Mouse (Mus musculus): ENCODE measurements around the gene Capn2. TPM values are rescaled to one million over a fixed set of nuclear protein-coding genes. Genes with fewer than 3 reads are reported as not detected.

Gene Capn2
- total and polyA plus RNA-seq, 2 experiments from 2014 or later = 67.5 to 76.3 TPM

DNA sequence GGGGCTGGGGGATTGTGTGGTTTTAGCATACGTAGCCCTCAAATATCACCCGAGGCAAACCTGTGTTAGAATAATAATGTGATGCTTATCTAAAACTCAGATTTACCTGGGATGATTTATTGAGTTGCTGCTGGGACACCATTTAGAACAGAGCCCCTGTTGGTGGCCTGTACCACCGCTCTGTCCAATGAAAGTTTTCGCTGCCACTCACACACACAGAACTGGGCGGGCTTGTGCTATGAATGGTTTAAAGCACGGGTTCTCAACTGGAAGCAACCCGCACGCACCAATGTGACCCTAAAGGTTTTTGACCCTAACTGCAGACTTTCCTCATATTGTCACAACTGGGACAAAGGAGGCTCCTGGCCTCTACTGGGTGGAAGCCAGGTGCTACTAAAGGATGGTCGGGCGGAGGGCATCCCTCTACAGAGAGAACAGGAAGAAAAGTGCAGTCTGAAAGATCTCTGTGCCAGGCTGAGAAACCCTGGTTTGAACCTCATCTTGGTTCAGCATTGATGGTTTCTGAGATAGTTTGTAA, 804 bp upstream of the Capn2 start:
- no peak overlapping the region for H3K4me2 ChIP-seq (ENCODE audit: low read depth)
- 57% methylated on average over 10 of the region's 10 CpGs for WGBS

DNA sequence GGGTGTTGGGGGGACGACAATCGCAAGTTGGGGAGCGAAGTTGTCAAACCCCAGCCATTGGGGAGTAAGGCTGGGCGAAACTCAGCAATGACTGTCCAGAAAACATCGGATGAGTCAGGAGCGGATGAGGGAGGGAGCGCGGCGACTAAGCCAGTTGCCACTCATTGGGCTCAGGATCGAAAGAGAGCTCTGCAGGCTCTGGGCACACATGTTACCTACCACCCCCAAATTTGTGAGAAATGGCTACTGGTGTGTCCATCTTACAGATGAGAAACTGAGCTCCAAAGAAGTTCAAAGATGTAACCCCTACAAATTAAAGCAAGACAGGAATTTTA, 236 bp upstream of the Capn2 start:
- Histone ChIP-seq H3K9me3 (ENCODE audit: low read length) (no peaks in the 10 kb centered on the region), H3K9ac (peak overlapping the region; percentile 96), H3K36me3 (ENCODE audit: insufficient read depth) (no peaks in the 10 kb centered on the region; the same call in 1 of the 2 replicates), H3K4me2 (ENCODE audit: low read depth) (peak overlapping the region; percentile 88), H3K27me3 (ENCODE audit: insufficient read depth, low read length) (no peaks in the 10 kb centered on the region), H3K4me1 (ENCODE audit: insufficient read depth) (0 out of 2 replicates have a peak, but pooled peaks cover 11% of the 10 kb centered on the region), H3K4me3 (ENCODE audit: low read depth, low read length) (peak overlapping the region; percentile 69), H3K27ac (ENCODE audit: low read depth, low read length) (peak overlapping the region; percentile 88; the same call in 1 of the 2 replicates)
- ATAC-seq (no peak), DNase-seq (no peak)
- TF ChIP-seq CTCF (IDR thresholded peaks at IDR 0.05; ENCODE audit: low read depth) = no peak
- 0% methylated on average over 10 of the region's 10 CpGs for WGBS

More for the DNA sequence above, 804 bp upstream of the Capn2 start:
- H3K27ac ChIP-seq (ENCODE audit: low read depth, low read length) = no peak overlapping the region
- no peaks in the 10 kb centered on the region for H3K36me3 ChIP-seq (ENCODE audit: insufficient read depth)
- no peak for TF ChIP-seq CTCF (IDR thresholded peaks at IDR 0.05; ENCODE audit: low read depth)
- H3K27me3 ChIP-seq (ENCODE audit: insufficient read depth, low read length) = no peaks in the 10 kb centered on the region
- H3K9me3 ChIP-seq (ENCODE audit: low read length) = no peaks in the 10 kb centered on the region
- DNase-seq (no peak), ATAC-seq (no peak)
- H3K4me1 ChIP-seq (ENCODE audit: insufficient read depth) = 0 out of 2 replicates have a peak, but pooled peaks cover 11% of the 10 kb centered on the region
- H3K9ac ChIP-seq = no peak overlapping the region
- no peak overlapping the region for H3K4me3 ChIP-seq (ENCODE audit: low read depth, low read length)

DNA sequence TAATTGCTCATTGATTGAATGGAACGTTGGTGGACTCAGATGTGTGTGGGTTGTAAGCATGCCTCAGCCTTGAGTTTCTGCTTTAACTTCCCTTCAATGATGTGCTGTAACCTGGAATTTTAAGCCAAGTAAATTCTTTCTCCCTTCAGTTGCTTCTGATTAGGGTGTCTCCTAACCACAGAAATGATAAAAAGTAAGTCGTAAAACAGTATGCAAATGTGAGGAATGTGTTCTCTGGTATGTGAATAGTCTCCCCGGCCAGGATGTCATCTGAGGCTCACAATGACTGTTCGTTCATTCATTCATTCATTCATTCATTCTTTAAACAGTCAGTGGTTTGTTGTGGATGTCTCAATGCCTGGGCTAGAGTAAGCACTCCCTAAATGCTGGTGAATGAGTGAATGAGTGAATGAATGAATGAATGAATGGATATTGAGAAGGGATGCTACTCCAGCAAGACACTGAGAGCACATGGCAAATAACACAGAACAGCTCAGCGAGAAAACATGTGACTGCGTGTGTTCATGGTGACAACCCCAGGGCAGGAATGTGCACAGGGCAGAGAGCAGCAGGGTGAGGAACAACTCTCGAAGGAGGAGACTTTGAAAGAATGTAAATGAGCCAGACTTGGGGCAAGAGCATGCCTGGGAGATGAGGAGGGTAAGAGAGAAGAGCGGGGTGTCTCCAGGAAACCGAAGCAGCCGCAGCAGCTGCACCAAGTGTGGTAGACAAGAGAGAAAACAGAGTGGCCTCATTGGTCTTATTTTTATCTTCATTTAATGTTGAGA, 2.4 kb downstream of the Capn2 start:
- no peak for TF ChIP-seq CTCF (IDR thresholded peaks at IDR 0.05; ENCODE audit: low read depth)
- ATAC-seq = no peak
- no peaks in the 10 kb centered on the region for H3K27me3 ChIP-seq (ENCODE audit: insufficient read depth, low read length)
- WGBS = 87% methylated on average over 10 of the region's 10 CpGs
- peaks cover 23% of the 10 kb centered on the region for H3K36me3 ChIP-seq (ENCODE audit: insufficient read depth)
- no peaks in the 10 kb centered on the region for H3K9me3 ChIP-seq (ENCODE audit: low read length)
- DNase-seq = no peak
- 0 out of 2 replicates have a peak overlapping the region, but pooled peaks have one; percentile 88 for H3K4me2 ChIP-seq (ENCODE audit: low read depth)
- no peak overlapping the region for H3K4me3 ChIP-seq (ENCODE audit: low read depth, low read length)
- no peak overlapping the region for H3K27ac ChIP-seq (ENCODE audit: low read depth, low read length)
- 0 out of 2 replicates have a peak, but pooled peaks cover 11% of the 10 kb centered on the region for H3K4me1 ChIP-seq (ENCODE audit: insufficient read depth)
- no peak overlapping the region for H3K9ac ChIP-seq

DNA sequence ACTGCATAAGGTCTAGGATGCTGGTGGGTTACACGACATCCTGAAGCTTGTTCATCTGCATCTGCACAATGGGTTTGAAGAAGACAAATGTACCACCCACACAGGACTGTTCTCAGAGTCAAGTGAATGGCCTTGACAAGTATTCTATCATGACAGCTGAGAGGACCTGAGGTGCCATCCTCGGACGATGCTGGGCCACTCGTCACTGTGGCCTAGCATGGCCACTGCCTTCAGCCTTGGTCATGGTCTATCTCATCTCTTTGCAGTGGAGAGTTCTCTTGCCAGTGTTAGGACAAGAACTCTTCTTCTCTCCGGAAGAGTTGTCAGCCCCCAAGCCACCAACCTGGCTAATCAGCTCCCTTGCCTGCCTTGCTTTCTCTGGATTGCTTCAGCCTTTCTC, 3.7 kb downstream of the Capn2 start:
- TF ChIP-seq CTCF (IDR thresholded peaks at IDR 0.05; ENCODE audit: low read depth) = no peak
- Histone ChIP-seq H3K9me3 (ENCODE audit: low read length) (no peaks in the 10 kb centered on the region), H3K27ac (ENCODE audit: low read depth, low read length) (no peak overlapping the region), H3K4me3 (ENCODE audit: low read depth, low read length) (no peak overlapping the region), H3K9ac (no peak overlapping the region), H3K36me3 (ENCODE audit: insufficient read depth) (peaks cover 34% of the 10 kb centered on the region), H3K4me2 (ENCODE audit: low read depth) (no peak overlapping the region), H3K27me3 (ENCODE audit: insufficient read depth, low read length) (no peaks in the 10 kb centered on the region), H3K4me1 (ENCODE audit: insufficient read depth) (0 out of 2 replicates have a peak, but pooled peaks cover 11% of the 10 kb centered on the region)
- no peak for ATAC-seq
- no peak for DNase-seq
- 94% methylated on average over 5 of the region's 5 CpGs for WGBS

DNA sequence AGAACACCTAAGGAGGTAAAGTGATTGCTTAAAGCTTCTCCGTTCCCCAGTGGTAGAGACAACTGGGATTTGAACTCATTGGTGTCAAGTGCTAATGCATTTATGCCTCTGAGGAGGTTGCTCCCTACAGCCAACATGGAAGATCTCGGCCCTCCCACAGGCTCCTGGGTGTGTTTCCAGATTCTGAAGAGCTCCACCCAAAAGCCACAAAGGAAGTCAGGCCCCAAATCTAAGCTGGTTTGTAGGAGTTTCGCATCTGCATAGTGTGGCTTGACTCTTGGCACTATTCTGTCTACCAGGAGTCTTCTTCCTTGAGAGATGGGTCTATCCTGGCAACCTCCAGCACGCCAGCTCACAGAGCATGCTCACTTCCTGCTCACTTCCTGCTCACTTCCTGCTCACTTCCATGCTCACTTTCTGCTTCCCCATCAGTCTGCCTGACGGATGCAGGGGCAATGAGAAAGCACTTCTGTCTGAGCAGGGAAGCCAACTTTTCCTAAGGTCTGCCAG, 4.5 kb downstream of the Capn2 start:
- ATAC-seq = no peak
- no peak overlapping the region for H3K27ac ChIP-seq (ENCODE audit: low read depth, low read length)
- no peak for TF ChIP-seq CTCF (IDR thresholded peaks at IDR 0.05; ENCODE audit: low read depth)
- no peak overlapping the region for H3K4me2 ChIP-seq (ENCODE audit: low read depth)
- WGBS = 89% methylated on average over 5 of the region's 5 CpGs
- peaks cover 34% of the 10 kb centered on the region for H3K36me3 ChIP-seq (ENCODE audit: insufficient read depth)
- DNase-seq = no peak
- H3K9ac ChIP-seq = no peak overlapping the region
- H3K27me3 ChIP-seq (ENCODE audit: insufficient read depth, low read length) = no peaks in the 10 kb centered on the region
- no peak overlapping the region for H3K4me3 ChIP-seq (ENCODE audit: low read depth, low read length)
- H3K9me3 ChIP-seq (ENCODE audit: low read length) = no peaks in the 10 kb centered on the region
- H3K4me1 ChIP-seq (ENCODE audit: insufficient read depth) = 0 out of 2 replicates have a peak, but pooled peaks cover 11% of the 10 kb centered on the region

DNA sequence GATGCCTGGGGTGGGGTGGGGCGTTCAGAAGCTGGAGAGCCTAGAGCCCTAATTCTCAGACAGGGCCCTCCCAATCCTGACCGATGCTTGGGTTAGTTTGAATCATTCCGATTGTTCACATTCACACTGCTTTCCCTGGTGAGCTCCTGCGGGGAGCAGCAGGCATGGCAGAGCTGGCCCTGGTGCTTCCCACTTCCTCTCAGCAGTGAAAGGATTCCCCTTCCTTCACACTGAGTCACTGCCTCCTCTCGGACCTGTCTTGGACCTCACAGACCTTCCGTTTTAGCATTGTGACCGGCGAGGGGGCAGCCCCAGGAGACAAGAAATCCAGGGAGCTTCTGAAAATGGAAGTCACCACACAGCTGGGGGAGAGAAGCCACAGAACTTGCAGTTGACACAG, 5.6 kb downstream of the Capn2 start:
- H3K4me3 ChIP-seq (ENCODE audit: low read depth, low read length) = no peak overlapping the region
- no peak for DNase-seq
- no peak overlapping the region for H3K4me2 ChIP-seq (ENCODE audit: low read depth)
- no peak overlapping the region for H3K27ac ChIP-seq (ENCODE audit: low read depth, low read length)
- no peak for TF ChIP-seq CTCF (IDR thresholded peaks at IDR 0.05; ENCODE audit: low read depth)
- H3K36me3 ChIP-seq (ENCODE audit: insufficient read depth) = peaks cover 34% of the 10 kb centered on the region
- no peaks in the 10 kb centered on the region for H3K9me3 ChIP-seq (ENCODE audit: low read length)
- no peaks in the 10 kb centered on the region for H3K27me3 ChIP-seq (ENCODE audit: insufficient read depth, low read length)
- no peak for ATAC-seq
- H3K9ac ChIP-seq = no peak overlapping the region
- WGBS = 62% methylated on average over 8 of the region's 8 CpGs
- 0 out of 2 replicates have a peak, but pooled peaks cover 11% of the 10 kb centered on the region for H3K4me1 ChIP-seq (ENCODE audit: insufficient read depth)

DNA sequence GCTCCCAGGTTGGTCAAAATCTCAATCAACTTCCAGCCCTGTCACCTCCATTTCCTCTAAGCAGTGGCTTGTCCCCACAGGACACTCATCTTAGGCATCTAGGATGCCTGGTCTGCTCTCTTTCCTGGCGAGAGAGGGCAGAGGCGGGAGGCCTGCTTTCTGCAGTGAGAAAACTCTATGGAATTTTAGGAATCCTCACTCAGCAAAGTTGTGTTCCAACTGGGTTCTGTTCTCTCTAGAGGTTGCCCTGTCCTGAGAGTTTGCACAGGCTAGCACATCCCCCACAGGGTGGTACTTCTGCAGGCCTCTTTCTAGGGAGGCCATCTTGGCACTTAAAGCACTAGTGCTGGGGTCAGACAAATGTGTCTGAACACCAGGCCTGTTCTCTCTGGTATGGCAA, 6.3 kb downstream of the Capn2 start:
- Histone ChIP-seq H3K27me3 (ENCODE audit: insufficient read depth, low read length) (no peaks in the 10 kb centered on the region), H3K4me3 (ENCODE audit: low read depth, low read length) (no peak overlapping the region)
- ATAC-seq = no peak

More for the DNA sequence above, 6.3 kb downstream of the Capn2 start:
- H3K4me2 ChIP-seq (ENCODE audit: low read depth) = no peak overlapping the region
- no peak for TF ChIP-seq CTCF (IDR thresholded peaks at IDR 0.05; ENCODE audit: low read depth)
- DNase-seq = no peak
- H3K9ac ChIP-seq = no peak overlapping the region
- WGBS = 93% methylated on average over 2 of the region's 2 CpGs
- no peaks in the 10 kb centered on the region for H3K9me3 ChIP-seq (ENCODE audit: low read length)
- peaks cover 34% of the 10 kb centered on the region for H3K36me3 ChIP-seq (ENCODE audit: insufficient read depth)
- 0 out of 2 replicates have a peak, but pooled peaks cover 7% of the 10 kb centered on the region for H3K4me1 ChIP-seq (ENCODE audit: insufficient read depth)
- H3K27ac ChIP-seq (ENCODE audit: low read depth, low read length) = no peak overlapping the region
